Mouse (Mus musculus) layer of hippocampus, adult 11-12 months (tissue): Measurements from ENCODE around the gene Tmtc2.

Experiments used
- DNase-seq: peaks from one replicate; pipeline ENCODE4 v3.0.0; 2022; ENCODE audit warnings: low spot score

Gene Tmtc2

GRCm38 (mm10) chr10:105500482-105500881 is 73.8 kb downstream of the Tmtc2 start:
- DNase-seq, result no peak

GRCm38 (mm10) chr10:105495248-105495647 is 79.0 kb downstream of the Tmtc2 start:
- DNase-seq, result no peak

- DNase-seq, result no peak
Measured at GRCm38 (mm10) chr10:105492485-105492884, 81.8 kb downstream of the Tmtc2 start.

- DNase-seq, result no peak
Measured at GRCm38 (mm10) chr10:105490748-105491147, 83.5 kb downstream of the Tmtc2 start.

- peak; percentile 8 for DNase-seq
Measured at GRCm38 (mm10) chr10:105489970-105490735, 84.1 kb downstream of the Tmtc2 start.

- no peak for DNase-seq
Measured at GRCm38 (mm10) chr10:105486977-105487376, 87.3 kb downstream of the Tmtc2 start.

- DNase-seq, result no peak
Measured at GRCm38 (mm10) chr10:105484355-105485094, 89.7 kb downstream of the Tmtc2 start.

GRCm38 (mm10) chr10:105479771-105480170 is 94.5 kb downstream of the Tmtc2 start:
- no peak for DNase-seq

GRCm38 (mm10) chr10:105477623-105478238 is 96.5 kb downstream of the Tmtc2 start:
- DNase-seq, result no peak

GRCm38 (mm10) chr10:105474162-105474830 is 100.0 kb downstream of the Tmtc2 start:
- DNase-seq, result no peak

GRCm38 (mm10) chr10:105464378-105464777 is 109.9 kb downstream of the Tmtc2 start:
- no peak for DNase-seq

GRCm38 (mm10) chr10:105453441-105453840 is 120.8 kb downstream of the Tmtc2 start:
- no peak for DNase-seq

GRCm38 (mm10) chr10:105447191-105447590 is 127.1 kb downstream of the Tmtc2 start:
- DNase-seq, result no peak

GRCm38 (mm10) chr10:105444309-105444708 is 129.9 kb downstream of the Tmtc2 start:
- no peak for DNase-seq

- no peak for DNase-seq
Measured at GRCm38 (mm10) chr10:105434879-105435278, 139.4 kb downstream of the Tmtc2 start.

GRCm38 (mm10) chr10:105430885-105431284 is 143.4 kb downstream of the Tmtc2 start:
- DNase-seq, result peak; percentile 28

- DNase-seq, result no peak
Measured at GRCm38 (mm10) chr10:105430232-105430631, 144.0 kb downstream of the Tmtc2 start.

GRCm38 (mm10) chr10:105428080-105428479 is 146.2 kb downstream of the Tmtc2 start:
- no peak for DNase-seq

- peak; percentile 23 for DNase-seq
Measured at GRCm38 (mm10) chr10:105427625-105428024, 146.6 kb downstream of the Tmtc2 start.

- no peak for DNase-seq
Measured at GRCm38 (mm10) chr10:105425052-105425451, 149.2 kb downstream of the Tmtc2 start.

GRCm38 (mm10) chr10:105423187-105423586 is 151.1 kb downstream of the Tmtc2 start:
- DNase-seq, result no peak

- DNase-seq, result no peak
Measured at GRCm38 (mm10) chr10:105417845-105418383, 156.3 kb downstream of the Tmtc2 start.
